Mouse (Mus musculus) kidney, postnatal 10 days (tissue): ENCODE data around the gene Omt2a.
"Not testable (repeated sequence)": the region's sequence is repeated elsewhere in the genome, so short reads cannot be mapped to it uniquely, and the experiment has no call there.

Experiments used
- DNase-seq: peaks from one replicate; pipeline ENCODE4 v3.0.0; 2021; ENCODE audit warnings: mixed read lengths

The Omt2a gene

DNA sequence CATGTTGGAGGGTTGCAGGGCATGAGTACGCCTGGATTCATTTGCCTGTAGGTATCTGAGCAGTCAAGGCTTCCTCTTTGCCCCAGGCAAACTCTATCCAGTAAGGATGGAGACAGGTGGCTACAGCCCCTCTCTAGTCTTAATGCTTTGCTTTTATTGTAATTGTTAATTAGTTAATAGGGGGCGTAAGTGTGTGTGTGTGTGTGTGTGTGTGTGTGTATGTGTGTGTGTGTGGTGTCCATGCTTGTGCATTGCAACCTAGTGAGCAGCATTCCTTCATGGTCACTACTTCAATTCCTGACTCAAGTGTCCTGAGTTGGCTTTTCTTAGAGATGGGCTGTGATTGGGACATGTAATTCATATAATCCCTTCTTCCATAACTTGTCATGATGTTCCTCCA, at the start of gene Omt2a:
Gene Omt2a (minus strand): TSS at position 101 of the 400 bp plus-strand sequence.
- no peak for DNase-seq

DNA sequence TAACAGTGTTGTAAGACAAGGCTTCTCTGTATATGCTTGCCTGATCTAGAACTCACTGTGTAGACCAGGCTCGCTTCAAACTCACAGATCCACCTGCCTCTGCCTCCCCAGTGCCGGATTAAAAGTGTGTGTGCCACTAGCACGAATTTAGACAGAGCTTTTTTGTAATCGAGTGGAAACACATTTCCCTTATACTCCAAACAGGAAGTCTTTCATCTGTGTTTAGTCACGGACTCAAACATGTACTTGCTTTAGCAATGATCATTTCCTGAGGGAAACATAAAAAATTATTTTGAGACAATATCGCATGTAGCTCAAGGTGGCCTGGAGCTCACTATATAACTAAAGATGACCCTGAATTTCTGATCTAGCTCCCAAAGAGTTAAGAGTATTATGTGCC, 48.8 kb upstream of the Omt2a start:
- no peak for DNase-seq

DNA sequence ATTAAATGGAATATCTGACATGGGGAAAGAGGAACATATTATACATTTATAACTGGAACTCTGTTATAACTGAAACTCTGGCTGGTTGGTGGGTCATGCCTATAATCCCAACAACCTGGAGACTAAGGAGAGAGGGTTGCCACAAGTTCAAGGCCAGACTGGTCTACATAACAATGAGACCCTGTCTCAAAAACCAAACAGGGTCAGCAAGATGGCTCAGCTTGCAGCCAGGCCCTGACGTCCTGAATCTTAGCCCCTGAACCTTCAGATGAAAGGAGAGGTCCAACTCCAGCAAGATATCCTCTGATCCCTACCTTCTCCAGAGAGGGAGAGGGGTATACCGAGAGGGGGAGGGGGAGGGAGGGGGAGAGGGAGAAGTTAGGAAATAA, 45.9 kb upstream of the Omt2a start:
- DNase-seq: no peak

DNA sequence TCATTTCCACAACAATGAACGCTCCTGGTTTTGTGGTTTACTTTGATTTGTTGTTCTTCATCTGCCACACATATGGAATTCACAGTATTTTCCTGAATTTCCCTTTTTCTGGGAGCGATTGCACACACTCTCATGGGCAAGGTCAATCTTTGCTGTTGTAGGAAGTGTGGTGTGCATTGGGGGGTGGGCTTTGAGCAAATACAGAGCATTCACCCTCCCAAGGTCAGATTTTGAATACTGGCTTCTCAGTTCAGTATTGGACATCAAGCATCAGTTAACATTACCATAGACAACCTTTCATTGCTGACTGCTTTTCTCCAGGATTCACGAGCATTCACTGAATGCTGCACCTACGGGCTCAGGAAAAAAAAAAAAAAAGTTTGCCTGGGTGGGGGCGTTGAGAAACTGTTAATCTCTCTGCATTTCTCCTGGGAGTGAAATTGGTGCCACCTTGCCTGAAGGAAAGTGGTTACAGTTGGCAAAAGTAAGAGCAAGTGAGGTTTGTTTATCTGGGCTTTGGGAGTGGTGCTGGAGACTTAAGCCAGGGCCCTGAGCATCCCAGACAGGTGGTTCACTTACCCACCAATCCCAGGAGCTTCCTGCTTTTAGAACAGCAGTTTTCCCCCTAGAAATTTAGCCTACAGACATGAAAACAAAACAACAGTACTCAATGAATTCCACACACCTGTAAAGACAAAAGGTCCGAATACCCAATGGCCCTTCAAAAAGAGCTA, 45.3 kb upstream of the Omt2a start:
- DNase-seq: no peak

DNA sequence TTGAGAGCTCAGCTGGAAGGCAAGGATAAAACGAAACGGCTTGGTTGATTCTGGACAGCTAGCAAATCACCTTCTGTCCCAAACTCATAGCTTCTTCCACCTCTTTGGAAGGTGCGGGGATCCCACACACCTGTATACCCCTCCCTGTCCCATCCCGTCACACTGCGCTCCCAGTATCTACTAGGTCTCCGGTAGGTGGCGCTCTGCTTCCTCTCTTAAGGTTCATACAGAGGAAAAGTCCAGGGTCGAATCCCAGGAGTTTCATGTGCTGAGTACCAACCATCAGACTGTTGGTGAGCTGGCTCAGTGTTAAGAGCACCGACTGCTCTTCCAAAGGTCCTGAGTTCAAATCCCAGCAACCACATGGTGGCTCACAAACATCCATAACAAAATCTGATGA, 43.5 kb upstream of the Omt2a start:
- peak; percentile 86 for DNase-seq

DNA sequence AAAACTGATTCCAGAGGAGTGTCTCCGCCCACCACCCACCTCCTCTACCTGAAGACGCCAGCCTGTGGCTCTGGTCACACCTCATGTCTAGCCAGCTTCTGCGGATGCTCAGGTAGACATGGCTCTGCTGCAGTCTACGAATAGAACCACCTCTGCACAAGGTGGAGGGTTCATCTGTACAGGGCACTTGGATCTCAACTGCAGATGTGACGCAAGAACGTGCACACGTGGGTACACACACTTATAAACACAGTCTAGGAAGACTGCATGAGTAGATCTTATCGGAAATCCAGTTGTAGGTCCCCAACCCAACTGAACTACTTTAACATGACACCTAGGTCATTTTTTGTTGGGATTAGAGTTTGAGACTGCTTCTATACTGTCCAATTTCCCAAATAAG, 41.0 kb upstream of the Omt2a start, which contains the start of gene Gsta2:
Gene Gsta2 (minus strand): TSS at position 178 of the 400 bp plus-strand sequence.
- no peak for DNase-seq

DNA sequence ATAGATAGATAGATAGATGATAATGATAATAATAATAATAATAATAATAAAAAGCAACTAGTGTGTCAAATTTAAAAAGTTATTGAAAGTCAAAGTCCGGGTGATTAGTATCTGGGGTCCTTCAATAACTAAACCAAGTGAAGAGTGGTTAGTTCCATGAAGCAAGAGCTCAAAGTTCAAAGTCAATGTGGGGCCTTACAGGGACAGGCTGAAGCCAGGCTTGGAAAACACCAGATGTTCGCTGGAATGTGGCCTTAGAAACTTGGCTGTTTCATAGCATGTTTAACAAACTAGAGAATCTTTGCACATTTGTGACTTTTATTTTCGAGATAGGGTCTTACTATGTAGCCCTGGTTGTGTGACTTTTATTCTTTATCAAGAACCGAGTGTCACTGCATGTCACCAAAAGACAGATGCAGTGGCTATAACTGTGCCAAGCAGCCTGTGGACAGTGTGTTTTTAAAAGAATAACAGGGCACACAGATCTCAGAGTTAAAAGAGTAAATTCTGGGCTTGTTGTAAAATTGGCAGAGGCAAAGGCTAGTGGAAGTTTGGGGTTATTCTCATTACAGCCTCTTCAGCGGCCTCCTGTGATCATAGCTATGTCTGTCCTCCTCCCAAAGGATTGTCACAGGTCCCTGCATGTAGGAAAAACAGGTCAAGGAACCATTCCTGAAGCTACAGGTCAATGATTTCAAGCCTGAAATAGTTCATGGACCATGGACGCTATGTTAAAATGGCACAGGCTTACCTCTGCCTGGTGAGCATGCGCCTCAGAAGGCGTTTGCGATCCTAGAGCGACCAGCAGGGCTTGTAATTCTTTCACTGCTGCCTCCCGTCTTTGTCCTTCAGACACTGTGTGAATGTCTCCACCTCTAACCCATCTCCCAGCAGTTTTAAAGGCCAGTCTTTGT, 40.3 kb upstream of the Omt2a start:
- peak; percentile 32 for DNase-seq

DNA sequence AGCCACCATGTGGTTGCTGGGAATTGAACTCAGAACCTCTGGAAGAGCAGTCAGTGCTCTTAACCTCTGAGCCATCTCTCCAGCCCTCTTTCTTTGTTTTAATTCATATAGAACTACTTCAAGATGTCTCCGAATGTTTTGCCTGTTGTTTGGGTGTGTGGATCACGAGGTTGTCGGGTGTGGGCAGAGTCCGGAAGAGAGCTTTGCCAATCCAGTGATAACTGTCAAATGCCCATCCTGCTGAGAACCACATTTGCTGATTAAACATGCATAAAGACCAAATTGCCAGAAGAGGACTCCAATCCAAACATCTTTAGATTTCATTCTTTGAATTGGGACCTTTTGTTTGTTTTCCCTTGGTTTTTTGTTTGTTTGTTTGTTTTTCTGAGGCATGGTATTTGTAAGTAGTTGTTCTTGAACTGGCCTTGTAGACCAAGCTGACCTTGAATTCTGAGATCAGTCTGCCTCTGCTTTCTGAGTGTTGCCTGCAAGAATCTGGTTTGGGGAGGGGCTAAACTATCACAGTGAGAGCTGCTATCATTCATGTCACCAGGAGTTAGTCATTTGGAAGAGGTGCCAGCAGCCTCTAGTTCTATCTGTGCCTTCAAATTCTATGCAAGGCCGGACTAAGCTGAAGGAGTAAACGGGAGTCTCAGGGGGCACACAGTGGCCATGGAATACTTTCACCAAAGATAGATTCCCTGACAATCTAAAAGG, 37.1 kb upstream of the Omt2a start:
- no peak for DNase-seq

DNA sequence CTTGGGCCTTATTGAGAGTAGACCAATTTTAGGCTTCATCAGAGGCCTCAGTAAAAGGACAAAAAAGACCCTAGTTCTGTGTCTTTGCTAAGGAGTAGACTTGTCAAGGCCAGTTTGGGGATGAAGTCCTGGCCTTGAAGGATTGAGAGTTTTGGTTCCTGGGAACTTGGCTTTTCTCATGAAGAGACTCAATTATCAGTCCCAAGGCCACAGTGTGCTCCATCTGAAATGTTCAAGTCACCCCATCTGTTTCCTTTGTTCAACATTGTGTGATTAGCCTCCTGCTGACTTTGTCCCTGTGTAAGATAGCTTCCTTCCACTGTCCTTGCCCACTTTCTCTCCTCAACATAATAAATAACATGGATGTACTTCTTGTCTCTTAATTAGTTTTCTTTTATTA, 35.4 kb upstream of the Omt2a start:
- DNase-seq: not testable (repeated sequence)

DNA sequence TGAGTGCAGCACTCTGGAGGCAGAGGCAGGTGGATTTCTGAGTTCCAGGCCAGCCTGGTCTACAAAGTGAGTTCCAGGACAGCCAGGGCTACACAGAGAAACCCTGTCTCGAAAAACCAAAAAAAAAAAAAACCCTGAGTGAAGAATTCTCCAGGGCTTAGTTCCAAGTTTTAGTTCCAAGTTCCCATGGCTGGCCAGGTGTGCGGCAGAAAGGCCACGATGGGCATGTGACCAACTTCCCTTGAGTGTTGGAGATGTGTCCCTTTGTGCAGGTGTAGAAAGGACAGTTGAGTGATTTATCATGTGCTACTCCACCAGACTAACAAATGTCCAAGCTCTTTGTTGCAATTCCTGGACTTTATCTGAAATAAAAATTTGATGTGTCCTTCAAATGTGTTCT, 34.5 kb upstream of the Omt2a start:
- not testable (repeated sequence) for DNase-seq

DNA sequence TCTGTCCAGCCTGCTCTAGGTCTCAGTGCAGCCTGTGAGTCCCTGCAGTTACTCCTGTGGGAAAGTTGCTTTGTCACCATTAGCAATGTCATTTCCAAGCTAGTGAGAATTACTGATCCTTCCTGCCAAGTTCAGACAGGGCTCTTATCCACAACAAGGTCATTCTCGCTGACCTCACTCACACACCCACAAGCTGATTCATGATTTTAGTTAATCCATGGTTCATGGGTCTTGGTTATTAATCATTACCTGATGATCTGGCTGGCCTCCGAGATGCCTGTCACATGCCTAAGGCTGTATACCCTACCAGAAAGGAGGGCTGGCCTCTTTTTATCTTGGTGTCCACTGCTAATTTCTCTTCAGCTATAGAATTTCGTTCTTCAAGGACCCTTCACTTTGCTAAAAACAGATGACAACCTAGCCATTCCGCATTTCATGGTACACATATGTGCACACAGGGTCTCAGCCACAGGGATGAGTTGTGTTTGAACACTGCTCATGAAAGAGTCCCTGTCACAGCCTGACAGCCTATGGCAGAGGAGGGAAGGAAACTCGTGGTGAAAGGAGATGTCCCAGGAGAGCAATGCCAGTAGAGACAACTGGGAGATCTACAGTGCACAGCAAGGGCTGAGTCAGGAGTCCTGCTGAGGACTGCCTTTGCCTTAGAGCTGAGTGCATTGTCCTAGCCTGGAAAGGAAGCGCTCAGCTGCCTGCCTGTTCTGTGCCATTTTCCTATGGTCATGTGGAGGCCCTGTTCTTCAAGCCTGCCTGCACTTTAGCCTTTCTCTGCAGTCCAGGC, 33.8 kb upstream of the Omt2a start:
- DNase-seq: peak; percentile 69

DNA sequence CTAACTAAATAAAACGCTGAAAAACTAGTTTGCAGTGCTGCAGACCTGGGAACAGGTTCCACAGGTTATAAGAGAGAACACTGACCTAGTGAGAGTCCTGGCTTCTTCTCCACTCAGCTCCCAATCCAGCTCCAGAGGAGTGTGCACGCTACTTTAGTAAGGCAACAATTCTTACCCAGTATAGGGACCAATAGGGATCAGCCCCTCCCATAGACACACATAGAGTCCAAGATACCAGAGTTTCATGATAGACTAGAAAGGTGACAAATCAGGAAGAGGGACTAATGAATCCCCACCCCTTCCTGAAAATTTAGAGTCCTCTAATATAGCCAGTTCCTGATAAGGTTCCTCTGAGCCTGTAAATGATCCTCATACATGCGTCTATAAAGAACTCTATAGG, 32.4 kb upstream of the Omt2a start:
- DNase-seq: no peak

DNA sequence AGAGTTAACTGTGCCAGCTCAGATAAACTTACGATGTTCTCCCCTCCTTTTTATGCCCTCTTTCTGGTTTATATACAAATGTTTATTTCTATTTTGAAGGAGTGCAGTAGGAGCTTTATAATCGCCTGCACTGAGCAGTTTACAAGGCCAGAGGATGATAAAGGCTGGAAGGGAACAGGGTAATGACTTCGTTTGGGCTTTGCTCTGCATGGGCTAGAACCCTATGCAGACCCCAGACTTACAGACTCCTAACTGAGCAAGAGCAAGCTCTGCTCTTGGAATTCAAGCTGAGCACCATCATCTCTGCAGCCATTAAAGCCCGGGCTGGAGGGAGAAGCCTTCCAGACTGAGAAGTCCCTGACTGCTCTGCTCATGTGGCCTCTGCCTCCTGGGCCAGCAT, 30.6 kb upstream of the Omt2a start:
- DNase-seq: not testable (repeated sequence)

DNA sequence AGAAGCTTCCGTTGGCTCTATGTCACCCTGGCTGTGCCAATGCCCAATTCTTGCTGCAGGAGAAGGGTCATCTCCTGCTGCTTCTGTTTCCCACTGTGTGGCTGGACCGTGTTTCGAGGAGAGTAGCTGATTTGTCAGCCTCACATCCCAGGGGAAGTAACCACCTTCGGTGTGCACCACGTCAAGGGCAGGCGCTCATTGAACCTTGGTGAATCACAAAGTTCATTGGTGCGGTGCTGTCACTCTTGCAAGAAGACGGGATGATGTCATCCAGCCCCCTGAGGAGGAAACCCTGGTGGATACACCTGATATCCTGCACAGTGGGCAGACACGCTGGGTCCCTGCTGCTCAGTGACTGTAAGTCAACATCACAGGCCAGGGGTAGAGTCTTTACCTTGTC, 28.5 kb upstream of the Omt2a start:
- not testable (repeated sequence) for DNase-seq

DNA sequence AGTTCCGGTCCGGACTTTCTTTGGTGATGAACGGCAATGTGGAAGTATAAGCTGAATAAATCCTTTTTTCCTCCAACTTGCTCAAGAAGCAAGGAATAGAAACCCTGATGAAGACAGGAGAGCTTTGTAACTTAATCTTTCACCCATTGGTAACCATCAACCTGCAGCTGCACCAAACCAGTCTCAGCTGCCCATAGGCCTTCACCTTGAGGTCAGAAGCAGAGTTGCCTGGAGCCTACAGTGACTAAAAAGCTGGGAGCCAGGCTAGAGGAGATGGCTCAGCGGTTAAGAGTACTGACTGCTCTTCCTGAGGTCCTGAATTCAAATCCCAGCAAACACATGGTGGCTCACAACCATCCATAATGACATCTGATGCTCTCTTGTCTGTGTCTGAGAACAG, 27.9 kb upstream of the Omt2a start:
- not testable (repeated sequence) for DNase-seq

DNA sequence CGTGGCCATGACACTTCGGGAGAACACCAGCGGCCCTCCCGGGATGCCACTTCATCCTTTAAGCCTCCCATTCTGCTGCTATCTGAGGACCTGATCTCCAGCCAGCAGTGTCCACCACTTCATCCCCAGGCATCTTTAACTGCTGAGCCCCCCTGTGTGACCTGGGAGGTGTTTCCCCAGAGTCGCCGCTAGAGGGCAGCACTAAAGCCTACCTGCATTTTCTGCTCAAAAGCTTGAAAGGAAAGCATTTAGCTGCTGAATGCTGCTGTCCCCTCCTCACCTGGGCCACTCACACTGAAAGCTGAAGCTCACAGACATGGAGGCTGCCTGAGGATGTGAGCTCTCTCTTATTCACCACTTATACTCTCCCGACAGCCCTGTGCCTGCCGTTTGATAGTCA, 25.7 kb upstream of the Omt2a start:
- DNase-seq: peak; percentile 61

DNA sequence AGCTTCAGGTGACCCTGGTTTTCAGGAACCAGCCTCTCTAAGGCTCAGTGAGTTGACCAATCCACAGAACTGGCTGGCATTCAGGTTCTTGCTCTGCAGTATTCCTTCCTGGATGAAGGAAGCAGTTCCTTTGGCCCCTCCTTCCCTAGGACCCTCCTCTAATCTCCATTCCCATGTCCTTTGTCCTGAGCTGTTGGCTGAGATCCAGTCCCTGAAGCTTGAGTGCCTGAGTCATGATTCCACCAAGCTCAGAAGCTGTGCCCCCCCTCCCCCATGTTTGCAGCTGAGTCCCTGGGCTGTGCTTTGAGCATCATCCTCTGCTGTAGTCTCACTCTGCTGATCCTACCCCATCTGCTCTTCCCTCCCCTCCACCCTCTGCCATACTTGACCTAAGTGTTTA, 22.5 kb upstream of the Omt2a start:
- DNase-seq: peak; percentile 27

DNA sequence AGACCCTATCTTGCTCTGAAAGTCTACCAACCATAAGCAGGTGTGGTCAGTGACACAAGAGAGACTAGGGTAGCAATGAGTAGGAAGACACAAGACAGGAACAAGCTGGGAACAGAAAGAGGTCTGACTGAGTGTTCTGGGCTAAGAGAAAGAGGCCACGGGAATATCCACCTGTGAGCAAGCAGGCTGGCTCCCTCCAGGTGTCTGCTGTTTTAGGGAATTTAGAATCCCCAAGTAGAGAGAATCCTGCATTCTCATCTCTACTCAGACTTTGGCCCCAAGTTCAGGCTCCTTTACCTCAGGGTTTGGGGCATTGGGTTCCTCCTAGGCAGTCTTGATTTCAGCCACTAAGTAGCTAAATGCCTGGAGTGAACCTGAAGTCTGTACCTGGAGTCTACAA, 12.7 kb upstream of the Omt2a start, which contains the start of gene Omt2b:
Gene Omt2b (plus strand): TSS at position 301 of the 400 bp plus-strand sequence.
- not testable (repeated sequence) for DNase-seq

DNA sequence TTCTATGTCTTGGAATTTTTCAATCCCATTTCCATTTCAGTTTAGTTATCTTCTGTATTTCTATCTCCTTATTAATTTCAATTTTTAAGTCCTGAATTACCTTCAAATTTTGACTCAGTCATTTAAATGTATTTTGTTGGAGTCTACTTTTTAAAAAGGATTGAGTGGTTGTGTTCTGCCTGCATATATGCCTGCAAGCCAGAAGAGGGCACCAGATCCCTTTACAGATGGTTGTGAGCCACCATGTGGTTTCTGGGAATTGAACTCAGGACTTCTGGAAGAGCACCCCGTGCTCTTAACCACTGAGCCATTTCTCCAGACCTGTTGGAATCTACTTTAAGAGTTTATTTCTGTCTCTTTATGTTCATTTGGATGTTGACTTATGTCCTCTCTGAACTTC, 4.9 kb upstream of the Omt2a start:
- no peak for DNase-seq

DNA sequence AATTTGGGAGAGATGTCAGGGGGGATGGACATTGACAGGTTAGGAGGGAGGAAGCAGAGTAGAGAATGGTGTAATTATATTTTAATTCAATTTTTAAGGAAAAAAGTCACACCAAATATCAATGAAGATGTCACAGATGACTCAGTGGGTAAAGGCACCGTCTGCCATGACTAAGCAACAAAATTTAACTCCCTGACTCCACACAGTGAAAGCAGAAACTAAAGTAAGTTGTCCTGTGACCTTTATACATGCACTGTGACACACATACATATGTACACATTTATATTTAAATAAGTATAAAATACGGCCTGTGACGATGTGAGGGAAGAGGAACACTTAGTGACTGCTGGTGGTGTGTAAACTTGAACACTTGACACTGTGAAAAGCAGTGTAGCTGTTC, 6.5 kb downstream of the Omt2a start:
- not testable (repeated sequence) for DNase-seq

DNA sequence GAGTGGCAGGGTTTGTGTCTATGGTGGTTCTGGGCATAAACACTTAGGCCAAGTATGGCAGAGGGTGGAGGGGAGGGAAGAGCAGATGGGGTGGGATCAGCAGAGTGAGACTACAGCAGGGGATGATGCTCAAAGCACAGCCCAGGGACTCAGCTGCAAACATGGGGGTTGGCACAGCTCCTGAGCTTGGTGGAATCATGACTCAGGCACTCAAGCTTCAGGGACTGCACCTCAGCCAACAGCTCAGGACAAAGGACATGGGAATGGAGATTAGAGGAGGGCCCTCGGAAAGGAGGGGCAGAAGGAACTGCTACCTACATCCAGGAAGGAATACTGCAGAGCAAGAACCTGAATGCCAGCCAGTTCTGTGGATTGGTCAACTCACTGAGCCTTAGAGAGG, 15.5 kb downstream of the Omt2a start:
- DNase-seq: not testable (repeated sequence)

DNA sequence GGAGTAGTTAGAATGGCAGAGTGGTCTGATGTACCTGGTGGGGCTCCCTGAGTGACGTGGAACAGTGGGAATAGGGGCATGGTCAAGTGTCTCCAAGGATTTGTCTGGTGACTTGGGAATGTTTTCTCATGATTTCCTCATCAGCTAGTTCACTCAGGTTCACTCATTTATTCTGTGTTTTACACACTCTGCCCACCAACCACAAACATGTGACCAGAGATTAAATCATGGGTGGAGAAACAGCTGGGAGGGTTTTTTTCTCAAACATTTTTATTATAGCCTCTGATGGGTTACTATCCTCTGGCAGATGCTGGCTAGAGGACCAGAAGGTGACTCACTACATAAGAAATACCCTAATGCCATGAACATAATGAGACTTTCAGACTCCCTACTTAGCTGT, 16.4 kb downstream of the Omt2a start:
- no peak for DNase-seq
